Mouse (Mus musculus) stomach, postnatal 0 days (tissue): ENCODE data around the gene Tal1.

ENCODE experiments used
- CTCF ChIP-seq: IDR thresholded peaks from 2 replicates; pipeline ENCODE4 v1.5.1; 2016; ENCODE audit warnings: antibody characterized with exemption, low read depth, mild to moderate bottlenecking, moderate library complexity
- EP300 ChIP-seq: optimal IDR thresholded peaks from 2 replicates; pipeline ENCODE3; 2016; ENCODE audit warnings: antibody characterized with exemption

GRCm38 (mm10) chr4:115047750-115048149 is 8.5 kb upstream of the Tal1 start:
- peak; percentile 70 for TF ChIP-seq CTCF
- no peak for TF ChIP-seq EP300
